Mouse (Mus musculus) embryonic stem cell, embryonic (primary cell): ENCODE measurements around the gene Trpc7.

Experiments used
- CTCF ChIA-PET, 4 experiments: fragments of 300-600 bp in 2 of 4; fragments of 350-600 bp in 2 of 4; sonication (Branson Sonifier 250); formaldehyde crosslinking; loops; one replicate each; lab custom pipeline; 2022; ENCODE audit warnings: inconsistent platforms in 2 of 4; lab: Charles Lee
- POLR2A ChIA-PET, 4 experiments: fragments of 300-600 bp in 2 of 4; fragments of 350-600 bp in 2 of 4; sonication (Branson Sonifier 250); formaldehyde crosslinking; loops; one replicate each; lab custom pipeline; 2022; ENCODE audit warnings: antibody characterized with exemption in 4 of 4, inconsistent platforms in 1 of 4; lab: Charles Lee

The Trpc7 gene

DNA sequence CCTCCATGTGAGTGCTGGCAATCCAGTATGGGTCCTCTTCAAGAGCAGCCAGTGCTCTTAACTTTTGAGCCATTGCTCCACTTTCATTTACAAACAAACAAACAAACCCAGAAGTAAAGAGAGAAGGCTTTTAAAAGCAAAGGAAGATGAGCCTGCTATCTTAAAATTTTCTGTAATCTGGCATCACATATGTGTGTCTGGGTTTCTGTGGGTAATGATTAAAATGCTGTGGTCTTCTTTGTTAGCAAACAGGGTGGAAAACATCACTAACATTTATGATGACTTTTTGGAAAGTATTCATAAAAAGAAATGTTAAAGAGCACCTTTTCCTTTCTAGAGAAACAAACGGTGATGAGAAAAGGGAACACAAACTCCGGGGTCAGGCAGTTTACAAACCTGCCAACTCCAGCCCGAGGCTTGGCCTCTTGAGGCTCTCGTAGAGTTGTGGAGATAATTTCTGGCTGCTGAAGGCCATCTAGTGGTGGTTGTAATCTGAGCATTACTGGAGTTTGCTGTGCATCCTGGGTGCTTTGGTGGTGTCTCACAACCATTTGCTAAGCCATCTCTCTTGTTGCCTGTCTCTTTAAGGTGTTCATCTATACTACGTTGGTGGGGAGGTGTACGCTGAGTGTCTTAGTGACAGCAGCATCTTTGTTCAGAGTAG is 160.4 kb downstream of the Trpc7 start:
- ChIA-PET CTCF (interaction anchor here in 1 of 4 experiments (1.1 kb wide), 1 partner anchor 23 kb away, joined by 3 read pairs; no protein-coding TSS in a partner anchor), POLR2A (no interaction called here)

DNA sequence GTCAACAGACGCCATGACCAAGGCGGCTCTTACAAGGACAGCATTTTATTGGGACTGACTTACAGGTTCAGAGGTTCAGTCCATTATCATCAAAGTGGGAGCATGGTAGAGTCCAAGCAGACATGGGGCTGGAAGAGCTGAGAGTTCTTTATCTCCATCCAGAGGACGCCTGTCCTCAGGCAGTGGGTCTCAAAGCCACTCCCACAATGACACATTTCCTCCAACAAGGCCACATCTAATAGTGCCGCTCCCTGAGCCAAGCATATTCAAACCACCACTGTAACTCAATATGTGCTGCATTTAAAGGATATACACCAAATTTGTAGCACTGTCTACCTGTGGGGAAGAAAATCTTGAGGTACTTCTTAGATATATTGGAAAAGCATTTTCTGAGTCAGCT is 161.2 kb downstream of the Trpc7 start:
- CTCF ChIA-PET: no interaction called here

DNA sequence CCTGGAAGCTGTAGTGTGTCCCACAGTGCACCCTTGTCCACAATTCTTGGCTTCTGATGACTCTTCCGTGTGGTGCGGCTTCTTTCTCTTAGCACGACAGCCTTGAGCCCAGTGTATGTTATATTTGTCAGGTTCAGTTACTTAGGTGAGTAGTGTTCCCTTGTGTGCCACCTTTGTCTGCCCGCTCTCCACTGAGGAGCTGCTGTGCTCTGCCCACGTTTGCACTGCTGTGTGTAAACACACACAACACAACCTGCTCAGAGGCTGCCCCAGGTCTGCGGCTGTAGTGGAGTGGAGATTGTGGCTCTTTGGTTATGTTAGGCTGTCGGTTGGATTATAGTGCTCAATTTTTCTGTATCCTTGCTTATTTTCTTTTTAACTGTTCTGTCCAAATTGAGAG is 166.7 kb downstream of the Trpc7 start:
- ChIA-PET CTCF (interaction anchor here in 1 of 4 experiments (0.6 kb wide), 1 partner anchor 90 kb away, joined by 3 read pairs; no protein-coding TSS in a partner anchor), POLR2A (interaction anchor here in 1 of 4 experiments (1.4 kb wide), 1 partner anchor 26 kb away, joined by 3 read pairs; the partner anchor contains the start of gene Smad5)

More for the DNA sequence above, 161.2 kb downstream of the Trpc7 start:
- POLR2A ChIA-PET: no interaction called here

DNA sequence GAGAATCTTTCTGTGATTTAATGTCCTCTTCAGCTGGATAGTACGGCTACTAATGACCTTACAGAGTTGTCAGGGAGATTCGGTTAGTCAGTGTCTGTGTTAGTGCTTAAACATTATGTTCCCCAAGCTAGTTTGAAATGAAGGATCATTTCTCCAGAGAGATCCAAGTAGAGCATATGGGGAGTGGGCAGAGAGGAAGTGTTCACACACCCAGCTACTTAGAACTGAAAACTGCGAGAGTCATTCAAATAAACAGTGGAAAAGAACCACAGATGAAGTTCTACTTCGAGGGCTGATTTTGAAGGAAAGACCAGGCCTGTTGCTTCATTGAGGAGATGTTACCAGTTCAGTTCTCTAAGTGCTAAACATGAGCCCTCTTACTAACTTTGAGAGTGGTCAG is 169.2 kb downstream of the Trpc7 start:
- ChIA-PET POLR2A (no interaction called here), CTCF (no interaction called here)
